Mouse (Mus musculus) CH12.LX (cell line): ENCODE data around the gene Iglon5. TPM values are rescaled to one million over a fixed set of nuclear protein-coding genes. Genes with fewer than 3 reads are reported as not detected.

ENCODE experiments used
- DNase-seq: peaks from one replicate; pipeline ENCODE4 v3.0.0-alpha.2; 2013; ENCODE audit errors: extremely low read depth
- H3K27ac ChIP-seq: 2 replicates; pipeline ENCODE4 v1.5.1; 2012; ENCODE audit warnings: low read depth, mild to moderate bottlenecking, control low read depth, moderate library complexity; ENCODE audit not compliant: insufficient read depth
- H3K27me3 ChIP-seq: replicated peaks from 2 replicates; pipeline ENCODE3; 2012; ENCODE audit warnings: inconsistent platforms
- H3K36me3 ChIP-seq, 2 experiments: replicated peaks in 1 of 2; 2 replicates each; pipeline versions ENCODE3 to v1.6.1; 2012; ENCODE audit warnings: inconsistent platforms in 1 of 2, low read length in 1 of 2, mild to moderate bottlenecking in 1 of 2, mixed read lengths in 1 of 2, moderate library complexity in 1 of 2; ENCODE audit not compliant: control insufficient read depth in 1 of 2, insufficient read depth in 1 of 2
- H3K4me1 ChIP-seq, 2 experiments: 2 replicates each; pipeline ENCODE4 v1.6.1; 2012; ENCODE audit warnings: inconsistent platforms in 1 of 2, moderate library complexity in 1 of 2; ENCODE audit not compliant: insufficient read depth in 2 of 2, control insufficient read depth in 1 of 2
- H3K4me2 ChIP-seq: 2 replicates; pipeline ENCODE4 v1.6.1; 2012; ENCODE audit warnings: low read depth, mild to moderate bottlenecking, control low read depth; ENCODE audit not compliant: poor library complexity, insufficient read depth, severe bottlenecking
- H3K4me3 ChIP-seq, 3 experiments: fragments of 150-350 bp in 1 of 3; sonication (generic) in 1 of 3; replicated peaks in 1 of 3; 2 replicates each; pipeline versions ENCODE3 to v1.5.1; 2011 to 2012; ENCODE audit warnings: low read depth in 2 of 3, low read length in 2 of 3, mild to moderate bottlenecking in 2 of 3, moderate library complexity in 2 of 3, control low read depth in 1 of 3, improper control_type of control experiment in 1 of 3, inconsistent platforms in 1 of 3, mixed read lengths in 1 of 3; ENCODE audit not compliant: poor library complexity in 1 of 3
- H3K79me2 ChIP-seq: replicated peaks from 2 replicates; pipeline ENCODE4 v1.6.1; 2012; ENCODE audit warnings: mild to moderate bottlenecking, moderate library complexity; ENCODE audit not compliant: control insufficient read depth, poor library complexity, insufficient read depth, severe bottlenecking; ENCODE audit errors: extremely low read depth
- H3K9ac ChIP-seq: 2 replicates; pipeline ENCODE4 v1.6.1; 2012; ENCODE audit warnings: low read depth, mild to moderate bottlenecking, control low read depth, moderate library complexity; ENCODE audit not compliant: insufficient read depth
- H3K9me3 ChIP-seq: replicated peaks from 2 replicates; pipeline ENCODE3; 2012; ENCODE audit warnings: low read length, inconsistent platforms, mixed read lengths
- BHLHE40 ChIP-seq: IDR thresholded peaks from 2 replicates; pipeline ENCODE4 v1.6.1; 2011; ENCODE audit warnings: mild to moderate bottlenecking, low read depth, low read length, improper control_type of control experiment
- CHD1 ChIP-seq: IDR thresholded peaks from 2 replicates; pipeline ENCODE4 v1.6.1; 2012; ENCODE audit warnings: low read depth, low read length, improper control_type of control experiment, inconsistent platforms
- CTCF ChIP-seq, 2 experiments: IDR thresholded peaks in 1 of 2; conservative IDR thresholded peaks in 1 of 2; 2 replicates each; pipeline ENCODE4 v1.5.1; 2011 to 2012; ENCODE audit warnings: low read depth in 2 of 2, low read length in 2 of 2, improper control_type of control experiment in 1 of 2, inconsistent platforms in 1 of 2, mild to moderate bottlenecking in 1 of 2, moderate library complexity in 1 of 2
- ELF1 ChIP-seq: IDR thresholded peaks from 2 replicates; pipeline ENCODE4 v1.6.1; 2014; ENCODE audit warnings: low read depth, mild to moderate bottlenecking, inconsistent platforms, low read length, improper control_type of control experiment
- EP300 ChIP-seq: IDR thresholded peaks from 2 replicates; pipeline ENCODE4 v1.6.1; 2011; ENCODE audit warnings: low read length, improper control_type of control experiment
- ETS1 ChIP-seq: conservative IDR thresholded peaks from 2 replicates; pipeline ENCODE4 v1.6.1; 2012; ENCODE audit warnings: low read depth, mild to moderate bottlenecking, inconsistent platforms, low read length, improper control_type of control experiment, moderate library complexity
- GABPA ChIP-seq: IDR thresholded peaks from 2 replicates; pipeline ENCODE4 v1.6.1; 2012; ENCODE audit warnings: low read depth, low read length, improper control_type of control experiment, inconsistent platforms; ENCODE audit not compliant: insufficient replicate concordance
- HCFC1 ChIP-seq: IDR thresholded peaks from 2 replicates; pipeline ENCODE4 v1.6.1; 2012; ENCODE audit warnings: low read depth, mild to moderate bottlenecking, inconsistent platforms, low read length, improper control_type of control experiment
- JUN ChIP-seq: IDR thresholded peaks from 2 replicates; pipeline ENCODE4 v1.6.1; 2011; ENCODE audit warnings: low read depth, mild to moderate bottlenecking, low read length, improper control_type of control experiment, moderate library complexity; ENCODE audit not compliant: insufficient read depth
- JUND ChIP-seq: conservative IDR thresholded peaks from 2 replicates; pipeline ENCODE4 v1.6.1; 2011; ENCODE audit warnings: low read depth, low read length, improper control_type of control experiment
- MAFK ChIP-seq: IDR thresholded peaks from 2 replicates; pipeline ENCODE4 v1.6.1; 2011; ENCODE audit warnings: low read length, improper control_type of control experiment; ENCODE audit not compliant: insufficient replicate concordance
- MAX ChIP-seq: IDR thresholded peaks from 2 replicates; pipeline ENCODE4 v1.6.1; 2011; ENCODE audit warnings: low read length, improper control_type of control experiment
- MAZ ChIP-seq: IDR thresholded peaks from 2 replicates; pipeline ENCODE4 v1.6.1; 2012; ENCODE audit warnings: low read depth, mild to moderate bottlenecking, inconsistent platforms, low read length, improper control_type of control experiment, moderate library complexity
- MEF2A ChIP-seq: IDR thresholded peaks from 2 replicates; pipeline ENCODE4 v1.6.1; 2014; ENCODE audit warnings: low read depth, mild to moderate bottlenecking, inconsistent platforms, low read length, improper control_type of control experiment, borderline replicate concordance
- MXI1 ChIP-seq: IDR thresholded peaks from 2 replicates; pipeline ENCODE4 v1.6.1; 2011; ENCODE audit warnings: mild to moderate bottlenecking, low read depth, low read length, improper control_type of control experiment
- MYC ChIP-seq: IDR thresholded peaks from 2 replicates; pipeline ENCODE4 v1.6.1; 2011; ENCODE audit warnings: low read depth, mild to moderate bottlenecking, improper control_type of control experiment, low read length
- NELFE ChIP-seq: IDR thresholded peaks from 2 replicates; pipeline ENCODE4 v1.6.1; 2011; ENCODE audit warnings: low read depth, low read length, improper control_type of control experiment
- NRF1 ChIP-seq: IDR thresholded peaks from 2 replicates; pipeline ENCODE4 v1.6.1; 2014; ENCODE audit warnings: low read depth, mild to moderate bottlenecking, inconsistent platforms, low read length, improper control_type of control experiment, moderate library complexity
- PAX5 ChIP-seq: IDR thresholded peaks from 2 replicates; pipeline ENCODE4 v1.6.1; 2012; ENCODE audit warnings: low read length, inconsistent platforms, mixed read lengths
- POLR2A ChIP-seq: IDR thresholded peaks from 2 replicates; pipeline ENCODE4 v1.6.1; 2011; ENCODE audit warnings: low read depth, mild to moderate bottlenecking, improper control_type of control experiment, low read length
- POLR2AphosphoS2 ChIP-seq: IDR thresholded peaks from 2 replicates; pipeline ENCODE4 v1.6.1; 2011; ENCODE audit warnings: low read depth, low read length, improper control_type of control experiment
- RAD21 ChIP-seq: IDR thresholded peaks from 2 replicates; pipeline ENCODE4 v1.6.1; 2011; ENCODE audit warnings: low read depth, mild to moderate bottlenecking, low read length, improper control_type of control experiment, moderate library complexity
- RCOR1 ChIP-seq: conservative IDR thresholded peaks from 2 replicates; pipeline ENCODE4 v1.6.1; 2012; ENCODE audit warnings: low read depth, mild to moderate bottlenecking, inconsistent platforms, low read length, improper control_type of control experiment
- SMC3 ChIP-seq: IDR thresholded peaks from 2 replicates; pipeline ENCODE4 v1.6.1; 2011; ENCODE audit warnings: low read depth, low read length, improper control_type of control experiment
- UBTF ChIP-seq: IDR thresholded peaks from 2 replicates; pipeline ENCODE4 v1.6.1; 2012; ENCODE audit warnings: low read depth, mild to moderate bottlenecking, inconsistent platforms, low read length, improper control_type of control experiment, moderate library complexity
- USF1 ChIP-seq: IDR thresholded peaks from 2 replicates; pipeline ENCODE4 v1.6.1; 2014; ENCODE audit warnings: low read depth, mild to moderate bottlenecking, inconsistent platforms, low read length, improper control_type of control experiment
- USF2 ChIP-seq: conservative IDR thresholded peaks from 2 replicates; pipeline ENCODE4 v1.6.1; 2011; ENCODE audit warnings: low read depth, low read length, improper control_type of control experiment
- ZC3H11A ChIP-seq: IDR thresholded peaks from 2 replicates; pipeline ENCODE4 v1.6.1; 2012; ENCODE audit warnings: low read depth, mild to moderate bottlenecking, inconsistent platforms, low read length, improper control_type of control experiment
- ZKSCAN1 ChIP-seq: IDR thresholded peaks from 2 replicates; pipeline ENCODE4 v1.6.1; 2012; ENCODE audit warnings: low read depth, inconsistent platforms, low read length, improper control_type of control experiment, borderline replicate concordance
- ZMIZ1 ChIP-seq: IDR thresholded peaks from 2 replicates; pipeline ENCODE4 v1.6.1; 2012; ENCODE audit warnings: low read depth, mild to moderate bottlenecking, inconsistent platforms, low read length, improper control_type of control experiment
- ZNF384 ChIP-seq: IDR thresholded peaks from 2 replicates; pipeline ENCODE4 v1.6.1; 2012; ENCODE audit warnings: low read depth, low read length, improper control_type of control experiment, inconsistent platforms
- dilution Hi-C: fragments of 300-500 bp; cut with MboI; formaldehyde crosslinking; loops from 2 replicates; pipeline ENCODE4 v1.14.3; 2020; ENCODE audit warnings: low sequenced_read_pairs; ENCODE audit not compliant: extremely low pct_unique_long_range_greater_than_20kb, extremely low pct_ligation_motif_present
- in situ Hi-C: fragments of 300-500 bp; cut with MboI; formaldehyde crosslinking; loops from 3 replicates; pipeline ENCODE4 v1.14.3; 2019; ENCODE audit warnings: low sequenced_read_pairs, low pct_ligation_motif_present, low pct_unique_long_range_greater_than_20kb, mixed read lengths
- polyA plus RNA-seq: library from polyadenylated mRNA; unstranded; fragments of >175 nt; gene quantifications from 2 replicates; pipeline ENCODE4 v1.2.1, GENCODE M21; 2012; ENCODE audit warnings: low read depth; ENCODE audit not compliant: insufficient read length
- total RNA-seq, 2 experiments: library from RNA; depleted of rRNA; stranded (reverse); fragments of 300-350 nt in 1 of 2; fragments of >200 nt in 1 of 2; gene quantifications; 2 replicates each; pipeline ENCODE4 v1.2.3; 2012 to 2014

Iglon5 gene
- total and polyA plus RNA-seq, 3 experiments, result not detected

GRCm38 (mm10) chr7:43470373-43470772 is 19.5 kb downstream of the Iglon5 start:
- DNase-seq, result peak; percentile 61
- in situ Hi-C loops, result no loop called here
- Histone ChIP-seq H3K4me3 (no peak overlapping the region), H3K36me3 (no peaks in the 10 kb centered on the region), H3K27ac (no peak overlapping the region), H3K4me1 (peaks cover 0 to 4% of the 10 kb centered on the region in 2 experiments; a peak in 2 of 4 replicates), H3K79me2 (no peaks in the 10 kb centered on the region), H3K9me3 (no peaks in the 10 kb centered on the region), H3K9ac (no peak overlapping the region), H3K27me3 (no peaks in the 10 kb centered on the region), H3K4me2 (no peak overlapping the region)
- dilution Hi-C loops, result no loop called here
- TF ChIP-seq USF1 (no peak), RAD21 (peak; percentile 66), SMC3 (peak; percentile 69), ZMIZ1 (no peak), ZNF384 (no peak), JUN (no peak), JUND (no peak), RCOR1 (no peak), PAX5 (no peak), MXI1 (no peak), ZC3H11A (peak; percentile 31), CTCF (conservative IDR thresholded peaks at IDR 0.05 in 1 of 2, IDR thresholded peaks at IDR 0.05 in 1 of 2; ENCODE audit: low read depth in 2 of 2, low read length in 2 of 2) (peak; percentile 67 to 72), MAX (no peak), CHD1 (no peak), USF2 (no peak), MAZ (no peak), EP300 (no peak), GABPA (no peak), MYC (no peak)

- dilution Hi-C loops, result no loop called here
- Histone ChIP-seq H3K4me1 (peaks cover 3 to 8% of the 10 kb centered on the region in 2 experiments; a peak in 3 of 4 replicates), H3K79me2 (no peaks in the 10 kb centered on the region), H3K27me3 (no peaks in the 10 kb centered on the region), H3K27ac (no peak overlapping the region), H3K9me3 (no peaks in the 10 kb centered on the region), H3K36me3 (no peaks in the 10 kb centered on the region), H3K4me3 (peak overlapping the region; percentile 60 to 68 (median 66)), H3K4me2 (peak overlapping the region; percentile 68), H3K9ac (no peak overlapping the region)
- DNase-seq, result peak; percentile 76
- in situ Hi-C loops, result loop anchor here (10.0 kb wide), 2 partner anchors 121 to 181 kb away; no protein-coding TSS in a partner anchor
- TF ChIP-seq POLR2AphosphoS2 (no peak), ZNF384 (no peak), BHLHE40 (peak; percentile 69; the same call in 1 of the 2 replicates), JUND (no peak), MXI1 (0 out of 2 replicates have a peak, but pooled peaks have one; percentile 42), NELFE (peak; percentile 49; the same call in 1 of the 2 replicates), EP300 (no peak), UBTF (no peak), MEF2A (no peak), CHD1 (no peak), ZKSCAN1 (no peak), MAFK (no peak), MYC (no peak), USF2 (no peak), ETS1 (no peak), MAZ (peak; percentile 90), ZC3H11A (peak; percentile 42; the same call in 1 of the 2 replicates), POLR2A (no peak), USF1 (no peak), ELF1 (peak; percentile 19; the same call in 1 of the 2 replicates), HCFC1 (no peak), NRF1 (no peak)
Measured at GRCm38 (mm10) chr7:43466099-43466694, 23.7 kb downstream of the Iglon5 start.
